Mouse (Mus musculus): ENCODE results near the gene Taf8. TPM values are rescaled to one million over a fixed set of nuclear protein-coding genes. Genes with fewer than 3 reads are reported as not detected.
A peak's percentile ranks its signal among the peaks of the same experiment; 100 is the strongest.

The Taf8 gene
- total RNA-seq, 1 experiment: 40.0 TPM

- no peaks in the 10 kb centered on the region for H3K9me3 ChIP-seq (ENCODE audit: control insufficient read depth, insufficient read depth, low read depth, low read length)
- peaks cover 20 to 28% of the 10 kb centered on the region in 2 experiments for H3K4me1 ChIP-seq (ENCODE audit: control insufficient read depth in 2 of 2, insufficient read depth in 2 of 2, low read length in 2 of 2, poor library complexity in 1 of 2)
- TF ChIP-seq ZC3H11A (IDR thresholded peaks at IDR 0.05; ENCODE audit: borderline replicate concordance, low read depth, low read length) (no peak), HCFC1 (IDR thresholded peaks at IDR 0.05; ENCODE audit: borderline replicate concordance, insufficient read depth, low read length) (no peak), CHD2 (IDR thresholded peaks at IDR 0.05; ENCODE audit: low read depth, low read length) (no peak), MAFK (IDR thresholded peaks at IDR 0.05; ENCODE audit: insufficient read depth, low read depth, low read length) (no peak), ZNF384 (IDR thresholded peaks at IDR 0.05; ENCODE audit: low read depth, low read length) (no peak)
- in situ Hi-C loops (cut with MboI; ENCODE audit: low sequenced_read_pairs in 2 of 2, unreplicated experiment in 2 of 2): no loop called here
- no peak overlapping the region; the same call in 1 of the 2 replicates for H3K27ac ChIP-seq (ENCODE audit: insufficient read depth, low read depth, low read length, poor library complexity, severe bottlenecking)
- DNase-seq (ENCODE audit: low read depth, low spot score): no peak
- H3K9ac ChIP-seq (ENCODE audit: insufficient read depth, low read depth, low read length, poor library complexity, severe bottlenecking): no peak overlapping the region
- 0 out of 4 replicates have a peak overlapping the region, but pooled peaks of 1 of the 2 experiments have one; percentile 3 for H3K4me3 ChIP-seq (ENCODE audit: insufficient read depth in 1 of 2, low read depth in 1 of 2, low read length in 2 of 2, poor library complexity in 1 of 2, severe bottlenecking in 1 of 2)
- H3K36me3 ChIP-seq (ENCODE audit: control insufficient read depth, insufficient read depth, low read length, poor library complexity, severe bottlenecking): no peaks in the 10 kb centered on the region
Observed at GRCm38 (mm10) chr17:47528919-47529318, 26.8 kb upstream of the Taf8 start.

- Histone ChIP-seq H3K27ac (ENCODE audit: insufficient read depth, low read depth, low read length, poor library complexity, severe bottlenecking) (peak overlapping the region; percentile 24), H3K9ac (ENCODE audit: insufficient read depth, low read depth, low read length, poor library complexity, severe bottlenecking) (peak overlapping the region; percentile 70; the same call in 1 of the 2 replicates), H3K4me1 (ENCODE audit: control insufficient read depth in 2 of 2, insufficient read depth in 2 of 2, low read length in 2 of 2, poor library complexity in 1 of 2) (peaks cover 25 to 35% of the 10 kb centered on the region in 2 experiments), H3K4me3 (ENCODE audit: insufficient read depth in 1 of 2, low read depth in 1 of 2, low read length in 2 of 2, poor library complexity in 1 of 2, severe bottlenecking in 1 of 2) (no peak overlapping the region; a peak in 1 of 4 replicates), H3K9me3 (ENCODE audit: control insufficient read depth, insufficient read depth, low read depth, low read length) (no peaks in the 10 kb centered on the region), H3K36me3 (ENCODE audit: control insufficient read depth, insufficient read depth, low read length, poor library complexity, severe bottlenecking) (no peaks in the 10 kb centered on the region)
- in situ Hi-C loops (cut with MboI; ENCODE audit: low sequenced_read_pairs in 2 of 2, unreplicated experiment in 2 of 2): no loop called here
- DNase-seq (ENCODE audit: low read depth, low spot score): no peak
- TF ChIP-seq HCFC1 (IDR thresholded peaks at IDR 0.05; ENCODE audit: borderline replicate concordance, insufficient read depth, low read length): no peak
- no peak for TF ChIP-seq MAFK (IDR thresholded peaks at IDR 0.05; ENCODE audit: insufficient read depth, low read depth, low read length)
- TF ChIP-seq CHD2 (IDR thresholded peaks at IDR 0.05; ENCODE audit: low read depth, low read length): no peak
- TF ChIP-seq ZNF384 (IDR thresholded peaks at IDR 0.05; ENCODE audit: low read depth, low read length): peak; percentile 57; the same call in 1 of the 2 replicates
- no peak for TF ChIP-seq ZC3H11A (IDR thresholded peaks at IDR 0.05; ENCODE audit: borderline replicate concordance, low read depth, low read length)
Observed at GRCm38 (mm10) chr17:47527581-47528300, 25.6 kb upstream of the Taf8 start.

GRCm38 (mm10) chr17:47526856-47527520 is 24.9 kb upstream of the Taf8 start:
- DNase-seq (ENCODE audit: low read depth, low spot score): no peak
- Histone ChIP-seq H3K36me3 (ENCODE audit: control insufficient read depth, insufficient read depth, low read length, poor library complexity, severe bottlenecking) (no peaks in the 10 kb centered on the region), H3K4me1 (ENCODE audit: control insufficient read depth in 2 of 2, insufficient read depth in 2 of 2, low read length in 2 of 2, poor library complexity in 1 of 2) (peaks cover 29 to 39% of the 10 kb centered on the region in 2 experiments), H3K27ac (ENCODE audit: insufficient read depth, low read depth, low read length, poor library complexity, severe bottlenecking) (peak overlapping the region; percentile 31), H3K9me3 (ENCODE audit: control insufficient read depth, insufficient read depth, low read depth, low read length) (no peaks in the 10 kb centered on the region), H3K4me3 (ENCODE audit: insufficient read depth in 1 of 2, low read depth in 1 of 2, low read length in 2 of 2, poor library complexity in 1 of 2, severe bottlenecking in 1 of 2) (peak overlapping the region in 1 of 2 experiments; percentile 29; a peak in 1 of 4 replicates), H3K9ac (ENCODE audit: insufficient read depth, low read depth, low read length, poor library complexity, severe bottlenecking) (peak overlapping the region; percentile 70; the same call in 1 of the 2 replicates)
- no peak for TF ChIP-seq ZNF384 (IDR thresholded peaks at IDR 0.05; ENCODE audit: low read depth, low read length)
- TF ChIP-seq MAFK (IDR thresholded peaks at IDR 0.05; ENCODE audit: insufficient read depth, low read depth, low read length): no peak
- in situ Hi-C loops (cut with MboI; ENCODE audit: low sequenced_read_pairs in 2 of 2, unreplicated experiment in 2 of 2): no loop called here

- H3K4me3 ChIP-seq (ENCODE audit: insufficient read depth in 1 of 2, low read depth in 1 of 2, low read length in 2 of 2, poor library complexity in 1 of 2, severe bottlenecking in 1 of 2): no peak overlapping the region
- H3K27ac ChIP-seq (ENCODE audit: insufficient read depth, low read depth, low read length, poor library complexity, severe bottlenecking): no peak overlapping the region
- no peak for TF ChIP-seq MAFK (IDR thresholded peaks at IDR 0.05; ENCODE audit: insufficient read depth, low read depth, low read length)
- no peak for TF ChIP-seq HCFC1 (IDR thresholded peaks at IDR 0.05; ENCODE audit: borderline replicate concordance, insufficient read depth, low read length)
- no peak for TF ChIP-seq ZC3H11A (IDR thresholded peaks at IDR 0.05; ENCODE audit: borderline replicate concordance, low read depth, low read length)
- no peak for TF ChIP-seq CHD2 (IDR thresholded peaks at IDR 0.05; ENCODE audit: low read depth, low read length)
- TF ChIP-seq ZNF384 (IDR thresholded peaks at IDR 0.05; ENCODE audit: low read depth, low read length): no peak
- in situ Hi-C loops (cut with MboI; ENCODE audit: low sequenced_read_pairs in 2 of 2, unreplicated experiment in 2 of 2): no loop called here
- H3K9me3 ChIP-seq (ENCODE audit: control insufficient read depth, insufficient read depth, low read depth, low read length): no peaks in the 10 kb centered on the region
- DNase-seq (ENCODE audit: low read depth, low spot score): no peak
- H3K36me3 ChIP-seq (ENCODE audit: control insufficient read depth, insufficient read depth, low read length, poor library complexity, severe bottlenecking): no peaks in the 10 kb centered on the region
- H3K4me1 ChIP-seq (ENCODE audit: control insufficient read depth in 2 of 2, insufficient read depth in 2 of 2, low read length in 2 of 2, poor library complexity in 1 of 2): peaks cover 26 to 41% of the 10 kb centered on the region in 2 experiments
- H3K9ac ChIP-seq (ENCODE audit: insufficient read depth, low read depth, low read length, poor library complexity, severe bottlenecking): no peak overlapping the region
Observed at GRCm38 (mm10) chr17:47524991-47525390, 22.9 kb upstream of the Taf8 start.

All from ES-E14 (cell line).